Mouse (Mus musculus): ENCODE results near the gene Csnk1g1.

Gene Csnk1g1

GRCm38 (mm10) chr9:66069583-66069982, 160.9 kb downstream of the Csnk1g1 start, which contains the start of gene Snx22:
TSS of gene Snx22 (minus strand) at chr9:66069719.
- peak; percentile 98 for DNase-seq

- DNase-seq = peak; percentile 75
Observed at GRCm38 (mm10) chr9:66070151-66070550, 161.4 kb downstream of the Csnk1g1 start.

GRCm38 (mm10) chr9:66072754-66073153, 164.0 kb downstream of the Csnk1g1 start:
- peak; percentile 61 for DNase-seq

GRCm38 (mm10) chr9:66078072-66078471, 169.3 kb downstream of the Csnk1g1 start:
- no peak for DNase-seq

GRCm38 (mm10) chr9:66078493-66078892, 169.8 kb downstream of the Csnk1g1 start:
- DNase-seq = no peak

GRCm38 (mm10) chr9:66080804-66081459, 172.2 kb downstream of the Csnk1g1 start:
- DNase-seq = no peak

- no peak for DNase-seq
Observed at GRCm38 (mm10) chr9:66081999-66082398, 173.3 kb downstream of the Csnk1g1 start.

- DNase-seq = no peak
Observed at GRCm38 (mm10) chr9:66084171-66084570, 175.4 kb downstream of the Csnk1g1 start.

- no peak for DNase-seq
Observed at GRCm38 (mm10) chr9:66087062-66087461, 178.3 kb downstream of the Csnk1g1 start.

GRCm38 (mm10) chr9:66088411-66088810, 179.7 kb downstream of the Csnk1g1 start:
- DNase-seq = peak; percentile 94

- no peak for DNase-seq
Observed at GRCm38 (mm10) chr9:66090593-66091244, 182.0 kb downstream of the Csnk1g1 start.

- DNase-seq = no peak
Observed at GRCm38 (mm10) chr9:66091327-66092231, 182.9 kb downstream of the Csnk1g1 start.

- no peak for DNase-seq
Observed at GRCm38 (mm10) chr9:66092664-66093063, 183.9 kb downstream of the Csnk1g1 start.
